Mouse (Mus musculus) CD4-positive, CD25-positive, alpha-beta regulatory T cell, adult 4 months (primary cell): ENCODE measurements around the gene Pef1. TPM values are rescaled to one million over a fixed set of nuclear protein-coding genes. Genes with fewer than 3 reads are reported as not detected.

Source experiments
- ATAC-seq: one replicate; pipeline ENCODE4 v1.8.0; 2017
- polyA plus RNA-seq, 2 experiments: library from polyadenylated mRNA; unstranded; fragments of 100-300 nt; shearing (Covaris generic); gene quantifications; one replicate each; pipeline ENCODE4 v1.2.1; 2017

Pef1 gene
- 10 to 100 TPM; 35.0 to 38.4 TPM for polyA plus RNA-seq

- no peak for ATAC-seq
Measured at GRCm38 (mm10) chr4:130102111-130102651, at the start of gene Pef1. TSS of gene Pef1 (plus strand) at chr4:130102558.

- no peak for ATAC-seq
Measured at GRCm38 (mm10) chr4:130053111-130053510, 49.2 kb upstream of the Pef1 start.

GRCm38 (mm10) chr4:130054727-130055126 is 47.6 kb upstream of the Pef1 start:
- ATAC-seq, result no peak

GRCm38 (mm10) chr4:130055160-130056010 is 47.0 kb upstream of the Pef1 start:
- ATAC-seq, result no peak

GRCm38 (mm10) chr4:130056011-130056322 is 46.4 kb upstream of the Pef1 start:
- ATAC-seq, result no peak

- no peak for ATAC-seq
Measured at GRCm38 (mm10) chr4:130056471-130056870, 45.9 kb upstream of the Pef1 start.

GRCm38 (mm10) chr4:130060937-130061336 is 41.4 kb upstream of the Pef1 start:
- ATAC-seq, result no peak

GRCm38 (mm10) chr4:130063191-130063590 is 39.2 kb upstream of the Pef1 start:
- no peak for ATAC-seq

GRCm38 (mm10) chr4:130066816-130067215 is 35.5 kb upstream of the Pef1 start:
- no peak for ATAC-seq

- no peak for ATAC-seq
Measured at GRCm38 (mm10) chr4:130070523-130070922, 31.8 kb upstream of the Pef1 start.

- no peak for ATAC-seq
Measured at GRCm38 (mm10) chr4:130071758-130072157, 30.6 kb upstream of the Pef1 start.

- ATAC-seq, result no peak
Measured at GRCm38 (mm10) chr4:130073367-130073766, 29.0 kb upstream of the Pef1 start.

GRCm38 (mm10) chr4:130074761-130075515 is 27.4 kb upstream of the Pef1 start:
- no peak for ATAC-seq

- ATAC-seq, result no peak
Measured at GRCm38 (mm10) chr4:130076856-130077255, 25.5 kb upstream of the Pef1 start.

- no peak for ATAC-seq
Measured at GRCm38 (mm10) chr4:130078816-130079485, 23.4 kb upstream of the Pef1 start.

- ATAC-seq, result no peak
Measured at GRCm38 (mm10) chr4:130079521-130079920, 22.8 kb upstream of the Pef1 start.

- peak; percentile 41 for ATAC-seq
Measured at GRCm38 (mm10) chr4:130081345-130082190, 20.8 kb upstream of the Pef1 start.

- no peak for ATAC-seq
Measured at GRCm38 (mm10) chr4:130082211-130082610, 20.1 kb upstream of the Pef1 start.

GRCm38 (mm10) chr4:130084331-130084945 is 17.9 kb upstream of the Pef1 start:
- no peak for ATAC-seq

- ATAC-seq, result no peak
Measured at GRCm38 (mm10) chr4:130085246-130085820, 17.0 kb upstream of the Pef1 start.

- ATAC-seq, result peak; percentile 75
Measured at GRCm38 (mm10) chr4:130087293-130087692, 15.1 kb upstream of the Pef1 start.
